Mouse (Mus musculus): Measurements from ENCODE around the gene Minpp1. TPM values are rescaled to one million over a fixed set of nuclear protein-coding genes. Genes with fewer than 3 reads are reported as not detected.

Gene Minpp1
- total and polyA plus RNA-seq, 2 experiments from 2014 or later = 59.1 to 144 TPM

DNA sequence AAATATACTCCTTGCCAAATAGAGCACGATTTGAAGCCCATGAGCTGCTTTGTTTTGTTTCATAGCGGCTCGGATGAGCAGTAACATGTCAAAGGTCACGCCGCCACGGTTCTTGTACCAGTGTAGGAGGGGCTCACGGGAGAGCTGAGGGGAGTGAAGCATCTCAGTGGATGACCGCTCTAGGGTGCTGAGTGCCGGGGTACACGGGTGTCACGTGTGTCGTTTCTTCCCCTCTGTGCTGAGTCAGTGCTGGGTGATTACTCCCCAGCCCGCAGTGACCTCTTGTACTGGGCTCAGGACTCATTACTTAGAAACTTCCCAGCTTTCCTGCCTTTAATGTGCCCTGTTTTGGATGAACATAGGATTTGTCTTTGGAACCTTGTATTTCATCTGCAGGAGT lies 9.0 kb downstream of the Minpp1 start:
- WGBS = 86% methylated on average over 13 of the region's 13 CpGs
- no peak overlapping the region for H3K9ac ChIP-seq (replicated peaks; ENCODE audit: low read length)
- no peaks in the 10 kb centered on the region for H3K4me1 ChIP-seq (ENCODE audit: insufficient read depth, low read length)
- DNase-seq (ENCODE audit: low spot score) (no peak), ATAC-seq (no peak)
- H3K9me3 ChIP-seq (ENCODE audit: low read length) = no peaks in the 10 kb centered on the region
- no peak overlapping the region for H3K27ac ChIP-seq
- no peaks in the 10 kb centered on the region for H3K27me3 ChIP-seq (ENCODE audit: insufficient read depth, low read length)
- TF ChIP-seq CTCF (IDR thresholded peaks at IDR 0.05; ENCODE audit: low read depth) = no peak
- H3K4me3 ChIP-seq (ENCODE audit: low read length) = no peak overlapping the region
- no peak overlapping the region for H3K4me2 ChIP-seq (ENCODE audit: low read depth, low read length)
- H3K36me3 ChIP-seq (ENCODE audit: insufficient read depth, low read length) = peaks cover 15% of the 10 kb centered on the region

DNA sequence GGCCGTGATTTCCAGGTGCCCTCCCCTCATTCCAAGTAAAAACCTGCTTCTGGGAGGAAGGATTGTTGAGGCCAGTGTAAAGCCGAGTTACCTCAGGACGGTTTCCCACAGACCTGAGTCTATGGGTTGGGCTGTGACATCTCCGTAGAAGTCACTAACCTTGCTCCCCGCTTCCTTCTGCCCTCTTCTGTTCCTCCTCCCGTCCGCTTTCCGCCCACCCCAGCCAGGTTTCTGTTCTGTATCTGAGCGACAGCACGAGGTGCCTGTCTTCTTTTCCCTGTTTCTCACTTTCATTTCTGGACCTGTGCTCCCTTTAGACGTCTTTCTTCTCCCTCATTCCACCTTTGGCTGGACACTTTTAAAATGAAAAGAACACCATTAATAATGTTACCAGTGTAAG lies 9.5 kb downstream of the Minpp1 start:
- H3K9me3 ChIP-seq (ENCODE audit: low read length) = no peaks in the 10 kb centered on the region
- ATAC-seq (no peak), DNase-seq (ENCODE audit: low spot score) (no peak)
- H3K27me3 ChIP-seq (ENCODE audit: insufficient read depth, low read length) = no peaks in the 10 kb centered on the region
- H3K36me3 ChIP-seq (ENCODE audit: insufficient read depth, low read length) = peaks cover 15% of the 10 kb centered on the region
- no peaks in the 10 kb centered on the region for H3K4me1 ChIP-seq (ENCODE audit: insufficient read depth, low read length)
- no peak overlapping the region for H3K9ac ChIP-seq (replicated peaks; ENCODE audit: low read length)
- no peak for TF ChIP-seq CTCF (IDR thresholded peaks at IDR 0.05; ENCODE audit: low read depth)
- no peak overlapping the region for H3K4me2 ChIP-seq (ENCODE audit: low read depth, low read length)
- no peak overlapping the region for H3K27ac ChIP-seq
- no peak overlapping the region for H3K4me3 ChIP-seq (ENCODE audit: low read length)
- 88% methylated on average over 11 of the region's 11 CpGs for WGBS

GRCm38 (mm10) chr19:32497411-32497810 lies 11.8 kb downstream of the Minpp1 start:
- ATAC-seq (no peak), DNase-seq (ENCODE audit: low spot score) (no peak)
- no peak for TF ChIP-seq CTCF (IDR thresholded peaks at IDR 0.05; ENCODE audit: low read depth)
- no peaks in the 10 kb centered on the region for H3K9me3 ChIP-seq (ENCODE audit: low read length)
- 90% methylated on average over 6 of the region's 6 CpGs for WGBS
- no peak overlapping the region for H3K4me3 ChIP-seq (ENCODE audit: low read length)
- H3K27me3 ChIP-seq (ENCODE audit: insufficient read depth, low read length) = no peaks in the 10 kb centered on the region
- H3K4me1 ChIP-seq (ENCODE audit: insufficient read depth, low read length) = no peaks in the 10 kb centered on the region
- H3K27ac ChIP-seq = no peak overlapping the region
- H3K9ac ChIP-seq (replicated peaks; ENCODE audit: low read length) = no peak overlapping the region
- H3K4me2 ChIP-seq (ENCODE audit: low read depth, low read length) = no peak overlapping the region
- H3K36me3 ChIP-seq (ENCODE audit: insufficient read depth, low read length) = peaks cover 10% of the 10 kb centered on the region

- H3K9ac ChIP-seq (replicated peaks; ENCODE audit: low read length) = no peak overlapping the region
- no peak for ATAC-seq
- whole genome bisulfite sequencing = 95% methylated on average over 5 of the region's 5 CpGs
- no peaks in the 10 kb centered on the region for H3K9me3 ChIP-seq (ENCODE audit: low read length)
- no peak overlapping the region for H3K4me2 ChIP-seq (ENCODE audit: low read depth, low read length)
- peaks cover 10% of the 10 kb centered on the region for H3K36me3 ChIP-seq (ENCODE audit: insufficient read depth, low read length)
- DNase-seq (ENCODE audit: low spot score) = no peak
- H3K4me1 ChIP-seq (ENCODE audit: insufficient read depth, low read length) = no peaks in the 10 kb centered on the region
- H3K27me3 ChIP-seq (ENCODE audit: insufficient read depth, low read length) = no peaks in the 10 kb centered on the region
- no peak overlapping the region for H3K4me3 ChIP-seq (ENCODE audit: low read length)
- TF ChIP-seq CTCF (IDR thresholded peaks at IDR 0.05; ENCODE audit: low read depth) = no peak
- H3K27ac ChIP-seq = no peak overlapping the region
Measured at GRCm38 (mm10) chr19:32498002-32498401, 12.4 kb downstream of the Minpp1 start.

DNA sequence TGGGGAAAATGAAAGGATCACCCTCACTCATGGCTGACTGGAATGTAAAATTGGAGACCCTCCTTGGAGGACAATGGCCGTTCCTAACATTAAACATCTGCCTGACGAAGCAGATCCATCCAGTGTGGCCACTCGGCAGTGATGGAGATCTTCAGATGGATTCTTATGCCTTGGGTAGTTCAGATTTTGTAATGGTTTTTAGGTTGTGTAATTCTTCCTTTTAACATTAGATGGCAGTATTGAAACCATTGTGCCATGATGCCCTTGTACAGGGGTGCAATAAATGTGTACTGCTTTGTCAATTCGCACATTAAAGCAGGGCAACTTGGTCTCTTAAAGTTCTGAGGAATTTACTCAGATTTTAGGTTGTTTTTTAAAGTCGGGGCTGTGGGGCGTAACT lies 15.8 kb downstream of the Minpp1 start:
- peak; percentile 70 for TF ChIP-seq CTCF (IDR thresholded peaks at IDR 0.05; ENCODE audit: low read depth)
- H3K4me3 ChIP-seq (ENCODE audit: low read length) = no peak overlapping the region
- H3K36me3 ChIP-seq (ENCODE audit: insufficient read depth, low read length) = peaks cover 15% of the 10 kb centered on the region
- 84% methylated on average over 6 of the region's 6 CpGs for WGBS
- DNase-seq (ENCODE audit: low spot score) (peak; percentile 44), ATAC-seq (peak; percentile 53)
- no peaks in the 10 kb centered on the region for H3K4me1 ChIP-seq (ENCODE audit: insufficient read depth, low read length)
- H3K4me2 ChIP-seq (ENCODE audit: low read depth, low read length) = no peak overlapping the region
- H3K9me3 ChIP-seq (ENCODE audit: low read length) = no peaks in the 10 kb centered on the region
- H3K27me3 ChIP-seq (ENCODE audit: insufficient read depth, low read length) = no peaks in the 10 kb centered on the region
- H3K27ac ChIP-seq = no peak overlapping the region
- H3K9ac ChIP-seq (replicated peaks; ENCODE audit: low read length) = no peak overlapping the region

DNA sequence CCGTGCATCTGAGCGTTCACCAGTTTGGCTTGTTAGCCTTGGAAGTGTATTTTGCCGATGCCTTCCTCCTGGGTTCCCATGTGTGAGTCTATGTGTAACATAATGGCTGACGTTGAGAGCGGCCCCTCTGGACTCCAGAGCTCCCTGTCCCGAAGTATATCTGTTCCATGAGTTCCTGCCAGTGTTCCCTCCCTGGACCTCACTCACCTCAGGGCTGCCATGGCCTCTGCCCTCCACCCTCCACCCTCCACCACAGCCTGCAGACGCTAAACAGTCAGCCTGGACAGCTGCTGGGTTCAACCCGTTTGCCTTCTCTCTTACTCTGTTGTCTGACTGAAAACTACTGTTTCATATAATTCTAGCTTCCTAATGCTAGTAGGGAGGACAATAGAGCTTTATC lies 20.5 kb downstream of the Minpp1 start:
- 88% methylated on average over 8 of the region's 8 CpGs for WGBS

GRCm38 (mm10) chr19:32506514-32506913 lies 20.9 kb downstream of the Minpp1 start:
- Histone ChIP-seq H3K4me2 (ENCODE audit: low read depth, low read length) (no peak overlapping the region), H3K36me3 (ENCODE audit: insufficient read depth, low read length) (peaks cover 10% of the 10 kb centered on the region), H3K4me1 (ENCODE audit: insufficient read depth, low read length) (no peaks in the 10 kb centered on the region), H3K27me3 (ENCODE audit: insufficient read depth, low read length) (no peaks in the 10 kb centered on the region), H3K9me3 (ENCODE audit: low read length) (no peaks in the 10 kb centered on the region), H3K4me3 (ENCODE audit: low read length) (no peak overlapping the region), H3K9ac (replicated peaks; ENCODE audit: low read length) (no peak overlapping the region), H3K27ac (no peak overlapping the region)
- DNase-seq (ENCODE audit: low spot score) (no peak), ATAC-seq (no peak)
- 93% methylated on average over 5 of the region's 5 CpGs for WGBS
- no peak for TF ChIP-seq CTCF (IDR thresholded peaks at IDR 0.05; ENCODE audit: low read depth)

More for the DNA sequence above, 20.5 kb downstream of the Minpp1 start:
- Histone ChIP-seq H3K36me3 (ENCODE audit: insufficient read depth, low read length) (peaks cover 10% of the 10 kb centered on the region), H3K4me2 (ENCODE audit: low read depth, low read length) (no peak overlapping the region), H3K4me3 (ENCODE audit: low read length) (no peak overlapping the region), H3K9me3 (ENCODE audit: low read length) (no peaks in the 10 kb centered on the region), H3K9ac (replicated peaks; ENCODE audit: low read length) (no peak overlapping the region), H3K27ac (no peak overlapping the region), H3K4me1 (ENCODE audit: insufficient read depth, low read length) (no peaks in the 10 kb centered on the region), H3K27me3 (ENCODE audit: insufficient read depth, low read length) (no peaks in the 10 kb centered on the region)
- ATAC-seq = no peak
- TF ChIP-seq CTCF (IDR thresholded peaks at IDR 0.05; ENCODE audit: low read depth) = no peak
- DNase-seq (ENCODE audit: low spot score) = no peak

All from hindbrain, postnatal 0 days (tissue).